Mouse (Mus musculus) embryonic facial prominence, embryonic 13.5 days (tissue): Measurements from ENCODE around the gene Dnajc10. TPM values are rescaled to one million over a fixed set of nuclear protein-coding genes. Genes with fewer than 3 reads are reported as not detected.

Source experiments
- polyA plus RNA-seq: library from polyadenylated mRNA; unstranded; fragments of >200 nt; fragmentation: Nextera tagmentation; extraction: Ambion mirVana; gene quantifications from 2 replicates; pipeline ENCODE4 v1.2.1, GENCODE M21; 2015

Gene Dnajc10
- polyA plus RNA-seq, 1 experiment from 2014 or later, result 83.1 TPM

Other genes with a start within 250 kb of the Dnajc10 start
- gene Pde1a, start 186.0 kb upstream of the Dnajc10 start, polyA plus RNA-seq, result 12.5 and 14.9 TPM in 2 replicates
- not detected in 2 replicates for gene Prdx6b, start 23.0 kb upstream of the Dnajc10 start, polyA plus RNA-seq
- gene Frzb, start 132.2 kb downstream of the Dnajc10 start, polyA plus RNA-seq, result 34.6 and 49.5 TPM in 2 replicates